Mouse (Mus musculus) adrenal gland, postnatal 25 days (tissue): ENCODE measurements at regions not wholly inside any gene's neighbourhood (a gene's known extent, or its start where the extent isn't known, plus 50 kb on each side); places are given as distances from the start of the nearest gene placed in this dataset.
"Not testable (repeated sequence)": the region's sequence is repeated elsewhere in the genome, so short reads cannot be mapped to it uniquely, and the experiment has no call there.

Experiments used
- DNase-seq: peaks from one replicate; pipeline ENCODE4 v3.0.0; 2021; ENCODE audit warnings: mixed read lengths

DNA sequence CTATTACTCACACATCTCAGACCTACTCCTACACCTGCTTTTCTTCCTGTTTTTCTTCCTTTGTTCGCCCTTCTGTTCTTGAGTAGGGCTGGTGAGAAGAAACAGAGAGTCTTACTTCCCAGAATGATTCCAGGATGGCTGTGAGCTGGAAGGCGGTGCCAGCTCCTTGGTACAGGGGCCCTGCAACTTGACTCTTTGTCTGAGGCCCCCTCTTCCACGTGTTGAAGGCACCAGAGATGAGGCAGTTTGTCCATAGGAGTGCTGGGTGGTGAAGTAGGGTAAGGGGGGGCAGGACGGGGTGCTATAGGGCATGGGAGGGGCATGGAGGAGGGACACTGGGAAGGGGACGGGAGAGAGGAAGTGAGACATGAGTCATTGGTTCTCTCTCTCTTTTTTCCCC is 60.8 kb downstream of the Dmrta2 start:
- no peak for DNase-seq

DNA sequence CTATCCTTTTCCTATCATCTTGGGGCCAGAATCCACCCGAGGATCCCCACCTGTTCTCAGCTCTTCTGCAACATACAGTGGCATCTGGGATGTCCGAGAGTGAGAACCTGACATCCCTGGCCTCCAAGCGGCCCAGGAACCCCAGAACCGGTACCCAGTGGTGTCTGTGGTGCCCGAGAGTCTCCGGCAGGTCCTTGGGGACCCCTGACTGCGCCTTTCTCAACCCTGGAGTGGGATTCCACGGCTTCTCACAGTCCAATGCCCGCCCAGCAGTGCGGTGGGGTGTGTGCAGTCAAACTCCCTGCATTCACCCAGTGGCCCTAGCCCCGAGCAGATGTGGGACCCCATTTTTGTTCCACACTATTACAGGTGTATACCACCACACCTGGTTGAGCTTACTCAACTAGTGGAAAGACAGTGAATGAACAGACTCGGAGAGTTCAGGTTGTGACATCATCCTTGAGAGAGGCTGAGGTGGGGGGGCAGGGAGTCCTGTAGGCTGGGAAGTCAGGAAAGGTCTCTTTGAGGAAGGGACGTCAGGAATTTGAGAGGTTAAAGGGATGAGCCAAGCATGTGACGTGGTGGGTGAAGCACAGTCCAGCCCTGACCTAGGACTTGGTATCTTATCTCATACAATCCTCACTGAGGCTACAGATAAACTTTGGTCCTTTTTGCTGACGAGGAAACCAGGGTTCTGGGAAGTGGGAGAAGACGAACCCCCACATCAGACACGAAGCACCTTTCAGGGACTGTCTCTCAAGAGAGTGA is 67.2 kb downstream of the Dmrta2 start:
- no peak for DNase-seq

DNA sequence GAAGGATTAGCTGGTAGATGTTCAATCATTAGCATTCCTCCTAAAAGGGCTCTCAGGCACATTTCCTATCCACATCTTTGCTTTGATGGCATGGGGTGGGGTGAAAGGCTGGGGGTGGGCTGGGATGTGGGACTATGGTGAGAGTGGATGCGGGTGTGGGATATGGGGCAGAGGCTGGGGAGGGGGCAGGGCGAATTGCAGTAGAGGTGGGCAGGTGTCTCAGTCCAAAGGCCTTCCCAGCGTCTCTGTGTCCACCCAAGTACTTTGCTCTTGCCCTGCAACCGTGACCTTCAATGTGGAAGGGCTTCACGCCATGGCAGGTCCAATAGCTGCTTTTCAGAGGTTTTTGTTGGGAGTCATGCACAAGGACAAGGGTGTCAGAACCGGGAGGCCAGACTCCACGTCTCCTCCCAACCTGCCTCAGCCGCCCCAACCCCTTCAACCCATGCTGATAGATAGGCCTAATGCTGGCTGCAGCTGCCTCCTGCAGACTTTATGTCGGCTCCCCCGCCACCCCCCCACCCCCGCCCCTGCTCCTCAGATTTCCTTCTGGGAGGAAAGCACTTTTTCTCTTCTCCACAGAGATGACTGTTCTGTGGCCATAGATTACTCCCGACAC is 67.9 kb downstream of the Dmrta2 start:
- no peak for DNase-seq

DNA sequence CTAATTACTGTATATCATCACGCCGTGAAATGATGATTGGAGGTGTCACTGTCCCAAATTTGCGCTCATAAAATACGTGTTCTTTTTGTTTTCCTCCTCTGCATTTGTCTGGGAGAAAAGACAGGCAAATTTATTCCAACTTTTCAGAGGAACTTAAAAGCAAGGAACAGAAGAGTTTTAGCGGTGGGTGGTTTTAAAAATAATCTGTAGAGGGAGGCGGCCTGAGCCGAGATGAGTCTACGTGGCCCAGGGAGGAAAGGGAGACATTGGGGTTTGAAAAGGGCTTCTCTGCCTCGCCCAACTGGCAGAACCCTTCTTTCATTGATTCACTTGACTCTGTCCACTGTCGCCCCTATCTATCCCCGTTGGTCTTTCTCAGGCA is 68.4 kb downstream of the Dmrta2 start:
- DNase-seq = no peak

DNA sequence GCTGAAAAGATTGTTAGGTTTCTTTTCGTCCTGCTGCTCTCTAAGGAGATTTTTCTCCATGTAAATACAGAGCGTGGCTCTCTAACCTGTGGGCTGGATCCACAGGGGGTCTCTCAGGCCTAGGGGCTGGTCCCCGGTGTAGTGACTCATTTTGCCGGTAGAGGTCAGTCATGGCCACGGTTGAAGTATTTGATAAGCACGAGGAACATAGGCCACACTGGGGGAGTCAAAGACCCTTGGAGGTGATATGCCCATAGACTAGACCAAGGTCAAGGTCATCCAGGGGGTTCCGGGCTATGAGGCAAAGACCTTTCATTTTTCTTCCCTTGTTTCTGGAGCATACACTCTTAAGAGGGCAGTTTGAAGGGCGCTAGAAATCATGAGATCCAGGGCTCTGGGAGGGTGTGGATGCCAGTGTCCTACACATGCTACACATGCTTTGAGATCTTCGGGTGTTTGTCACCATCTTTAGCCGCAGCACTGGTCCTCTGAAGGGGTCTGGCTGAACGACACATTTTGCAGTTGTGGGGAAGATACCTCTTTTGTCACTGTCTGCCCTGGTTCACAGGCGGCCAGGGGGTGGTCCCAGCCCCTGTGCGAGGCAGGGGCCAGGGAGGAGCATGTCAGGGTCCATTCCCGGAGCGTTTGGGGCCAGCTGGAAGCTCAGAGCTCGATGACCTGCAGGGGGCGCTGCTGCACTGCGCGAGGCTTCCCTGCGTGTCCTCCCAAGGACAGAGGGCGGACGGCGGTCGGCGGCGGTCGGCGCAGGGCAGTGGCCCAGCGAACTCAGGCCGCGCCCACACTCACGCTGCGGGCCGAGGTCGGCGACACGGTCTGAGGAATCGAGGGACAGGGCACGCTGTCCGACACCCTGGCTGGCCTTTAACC is 72.8 kb downstream of the Dmrta2 start:
- peak; percentile 92 for DNase-seq

DNA sequence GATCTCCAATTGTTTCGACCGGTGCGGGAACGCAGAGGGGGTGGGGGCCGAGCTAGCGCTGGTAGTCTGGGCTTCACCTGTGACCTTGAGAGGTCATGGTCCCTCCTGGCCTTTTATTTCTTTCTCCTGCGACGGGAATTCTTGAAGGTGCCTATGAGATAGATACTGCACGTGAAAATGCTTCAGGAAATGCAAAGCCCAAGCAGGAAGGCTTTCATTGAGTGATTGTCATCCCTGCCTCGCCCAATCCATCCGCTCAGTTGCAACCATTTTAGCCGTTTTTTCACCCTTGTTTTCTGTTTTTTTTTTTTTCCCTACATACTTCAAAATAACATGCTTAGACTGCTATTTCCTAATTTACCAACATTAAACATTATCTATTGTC is 73.4 kb downstream of the Dmrta2 start:
- DNase-seq = no peak

DNA sequence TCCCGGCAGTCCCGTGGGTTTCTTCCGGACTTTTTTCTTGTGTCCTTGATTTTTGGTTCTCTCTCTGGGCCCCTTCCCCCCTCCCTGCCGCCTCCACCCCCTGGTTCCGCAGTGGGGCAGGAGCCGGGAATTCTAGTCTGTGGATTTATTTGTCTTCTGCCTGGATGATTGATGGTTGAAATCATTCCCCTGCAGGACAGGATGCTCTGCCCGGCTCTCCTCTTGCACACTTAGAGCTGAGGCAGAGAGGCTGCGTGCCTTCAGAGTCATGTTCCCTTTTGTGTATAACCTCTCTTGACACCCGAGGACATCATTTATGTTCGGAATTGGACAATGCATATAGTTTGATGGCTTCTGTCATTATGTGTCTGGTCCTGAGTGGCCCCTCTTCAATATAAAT is 74.0 kb downstream of the Dmrta2 start:
- DNase-seq = no peak

DNA sequence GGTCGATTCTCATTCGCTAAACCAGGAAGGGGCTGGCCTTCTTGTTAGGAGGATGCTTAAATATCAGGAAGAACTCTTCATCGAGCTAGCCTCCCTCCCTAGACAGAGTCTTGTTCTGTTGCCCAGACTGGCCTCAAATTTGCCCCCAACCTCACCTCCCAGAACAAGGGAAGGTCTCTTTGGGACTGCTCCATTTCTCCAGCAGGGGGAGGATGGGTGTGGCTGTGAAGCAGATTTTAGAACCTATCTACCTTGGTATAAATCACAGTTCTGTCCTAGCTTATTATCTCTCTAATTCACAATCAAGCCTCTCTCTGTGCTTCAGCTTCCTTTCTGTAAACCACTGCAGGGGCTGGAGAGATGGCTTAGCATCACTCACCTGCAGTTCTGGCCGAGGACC is 75.1 kb downstream of the Dmrta2 start:
- DNase-seq = no peak

DNA sequence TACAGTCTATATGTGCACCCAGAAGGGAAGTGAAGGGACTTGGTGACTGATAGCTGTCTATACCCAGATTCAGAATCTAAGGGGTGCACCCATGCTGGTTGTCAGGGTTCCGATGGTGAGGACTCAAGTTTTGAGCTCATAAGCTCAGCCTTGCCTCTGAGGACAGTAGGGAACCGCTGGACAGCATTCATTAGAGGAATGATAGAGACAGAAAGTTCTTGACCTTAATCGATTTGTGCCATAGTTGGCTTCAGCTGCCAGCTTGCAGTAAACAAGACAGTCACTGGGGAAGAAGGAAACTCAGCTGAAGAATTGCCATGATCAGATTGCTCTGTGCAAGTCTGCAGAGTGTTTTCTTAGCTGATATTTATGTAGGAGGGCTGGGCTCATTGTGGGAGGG is 96.0 kb downstream of the Dmrta2 start:
- DNase-seq = no peak

DNA sequence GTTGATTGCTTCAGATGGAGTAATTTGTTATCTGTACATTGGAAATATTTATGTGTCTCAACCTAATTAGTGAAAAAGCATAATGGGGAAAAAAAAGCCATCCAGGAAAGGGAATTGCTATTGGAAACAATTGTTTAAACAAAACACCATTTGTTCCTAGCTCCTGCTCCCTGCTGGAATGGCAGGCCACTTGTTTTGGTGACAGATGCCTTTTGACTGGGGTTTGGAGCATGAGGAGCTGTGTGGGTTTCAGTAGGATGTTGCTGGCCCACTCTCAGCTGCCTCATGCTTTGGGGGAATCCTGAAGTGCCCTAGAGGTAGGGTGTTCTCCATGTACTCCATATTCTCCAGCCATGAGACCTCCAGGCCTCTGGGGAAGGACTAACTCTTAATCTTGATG is 105.5 kb downstream of the Dmrta2 start:
- no peak for DNase-seq

DNA sequence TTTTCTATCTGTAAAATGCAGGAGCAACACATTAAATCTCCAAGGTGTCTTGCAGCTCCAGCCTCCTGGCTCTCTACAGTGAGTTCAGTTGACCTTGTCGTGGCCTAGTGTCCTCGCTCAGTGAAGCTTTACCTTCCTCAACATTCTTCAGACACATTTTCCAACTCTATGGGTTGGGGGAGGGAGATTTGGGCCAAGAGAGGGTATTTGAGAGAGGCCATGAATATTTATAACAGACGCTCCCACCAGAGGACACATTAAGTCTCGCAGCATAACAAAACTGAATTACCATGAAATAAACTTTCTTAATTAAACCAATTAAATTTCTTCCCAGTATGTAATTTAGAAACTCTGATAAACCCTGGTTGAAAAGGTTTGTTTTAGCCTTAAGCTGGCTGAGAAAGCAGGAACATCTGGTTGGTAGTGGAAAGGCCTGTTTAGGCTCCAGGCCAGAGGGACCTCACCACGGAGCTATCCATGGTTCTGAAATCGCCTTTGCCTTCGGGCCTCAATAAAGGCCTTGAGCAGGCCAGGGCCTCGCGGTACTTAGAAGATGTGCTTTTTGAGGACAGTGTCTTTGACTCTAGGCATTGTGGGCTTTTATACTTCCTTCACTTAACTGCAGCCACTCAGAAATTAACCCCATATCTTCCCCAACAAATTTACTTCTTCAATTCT is 109.9 kb downstream of the Dmrta2 start:
- DNase-seq = peak; percentile 57

DNA sequence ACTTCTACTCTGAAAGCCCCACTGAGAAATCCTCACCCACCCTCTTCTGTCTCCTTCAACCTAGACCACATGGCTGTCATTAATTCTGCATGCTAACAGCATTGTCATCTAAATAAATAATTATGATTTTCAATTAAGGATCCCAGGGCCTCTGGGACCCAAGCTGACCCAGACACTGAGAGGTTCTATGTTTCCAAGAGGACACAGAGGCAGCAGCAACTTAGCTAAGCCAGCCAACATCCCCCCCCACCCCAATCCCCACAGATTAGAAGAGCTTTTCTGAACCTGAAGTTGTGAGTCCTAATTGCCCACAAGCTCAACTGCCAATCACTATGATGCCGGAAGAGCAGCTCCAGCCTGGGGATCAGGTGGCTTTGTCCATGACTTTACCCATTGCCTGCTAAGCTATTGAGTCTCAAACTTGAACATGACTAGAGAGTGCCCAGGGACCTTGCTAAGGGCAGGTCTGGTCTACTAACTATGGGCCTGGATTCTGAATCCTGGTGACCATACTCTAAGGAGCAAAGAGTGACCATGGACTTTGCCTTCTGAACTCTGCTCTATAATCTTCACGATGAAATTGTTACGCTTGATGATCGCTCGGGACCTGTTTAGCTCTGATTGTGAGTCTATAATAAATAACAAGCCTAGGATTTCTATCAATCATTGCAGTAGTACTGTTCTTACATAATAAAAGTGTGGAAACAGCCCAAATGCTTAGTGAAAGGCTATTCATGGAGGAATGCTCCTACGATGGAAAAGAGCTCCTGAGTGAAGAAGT is 115.4 kb downstream of the Dmrta2 start:
- DNase-seq = no peak

DNA sequence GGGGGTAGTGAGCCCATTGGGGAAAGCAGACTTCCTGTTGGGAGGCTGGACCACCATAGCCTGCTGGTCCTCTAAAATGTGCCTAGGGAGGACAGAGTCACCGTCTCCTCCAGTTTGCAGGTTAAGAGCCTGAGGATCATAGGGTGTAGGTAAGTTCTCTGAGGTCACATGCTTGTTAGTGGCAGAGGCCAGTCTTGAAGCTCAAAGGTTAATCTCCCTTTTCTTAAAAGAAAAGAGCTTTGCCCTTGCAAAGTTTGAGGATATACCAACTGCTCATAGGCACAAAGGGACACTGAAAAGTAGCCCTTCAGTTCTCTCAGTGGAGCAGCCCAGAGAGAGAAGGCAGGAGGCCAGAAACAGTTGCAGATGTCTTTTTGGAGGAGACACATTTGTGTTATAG is 116.7 kb downstream of the Dmrta2 start:
- DNase-seq = no peak

DNA sequence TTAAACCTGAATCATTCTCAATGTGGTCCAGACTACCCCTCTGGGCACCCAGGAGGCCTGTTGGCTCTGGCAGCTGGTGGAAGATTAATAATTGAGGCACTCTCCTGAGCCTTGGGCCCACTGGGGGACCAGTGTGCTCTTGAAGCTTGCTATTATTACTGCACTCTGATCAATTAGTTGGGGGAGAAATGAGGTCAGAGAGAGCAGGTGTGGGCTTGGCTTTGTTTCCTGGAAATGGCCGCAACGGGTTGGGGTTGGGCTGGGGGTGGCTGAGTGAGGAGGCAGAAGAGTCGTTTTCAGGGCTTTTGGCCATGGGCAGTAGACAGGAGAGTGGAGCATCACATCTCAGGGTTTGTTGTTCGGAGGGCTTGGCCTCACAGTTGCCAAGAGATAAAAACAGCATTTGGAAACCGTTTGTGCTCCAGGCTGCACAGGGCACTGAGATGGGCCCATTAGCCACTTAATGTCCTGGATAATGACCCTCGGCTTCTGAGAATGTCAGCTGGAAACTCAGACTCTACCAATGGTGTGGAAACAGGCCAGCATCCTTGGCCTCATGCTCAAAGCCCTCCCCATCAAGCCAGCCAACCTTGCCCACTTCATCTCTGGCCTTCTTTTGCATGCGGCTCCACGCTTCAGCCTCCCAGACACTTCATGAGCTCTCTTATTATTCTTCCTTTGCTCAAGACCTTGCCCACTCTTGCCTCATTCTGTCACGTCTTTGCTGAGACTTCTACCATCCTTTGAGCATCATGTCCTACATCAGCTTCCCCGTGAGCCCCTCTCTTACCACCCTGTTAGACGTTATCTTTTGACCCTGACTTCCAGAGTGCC is 118.1 kb downstream of the Dmrta2 start:
- no peak for DNase-seq

DNA sequence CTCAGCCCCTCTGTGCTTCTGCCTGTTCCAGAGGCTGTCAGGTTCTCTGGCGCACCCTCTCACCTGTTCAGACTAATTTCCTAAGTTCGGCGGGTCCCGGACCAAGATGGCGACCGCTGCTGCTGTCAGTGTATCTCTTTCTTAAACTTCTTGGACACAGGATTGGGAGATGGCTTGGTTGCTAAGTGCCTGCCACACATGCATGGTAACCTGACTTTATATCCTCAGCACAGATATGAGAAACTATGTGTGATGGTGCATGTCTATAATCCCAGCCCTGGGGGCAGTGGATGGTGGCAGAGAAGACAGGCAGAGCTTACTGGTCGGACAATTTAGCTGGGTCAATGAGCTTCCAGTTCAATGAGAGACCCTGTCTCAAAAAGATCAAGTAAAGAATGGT is 126.3 kb downstream of the Dmrta2 start:
- not testable (repeated sequence) for DNase-seq

DNA sequence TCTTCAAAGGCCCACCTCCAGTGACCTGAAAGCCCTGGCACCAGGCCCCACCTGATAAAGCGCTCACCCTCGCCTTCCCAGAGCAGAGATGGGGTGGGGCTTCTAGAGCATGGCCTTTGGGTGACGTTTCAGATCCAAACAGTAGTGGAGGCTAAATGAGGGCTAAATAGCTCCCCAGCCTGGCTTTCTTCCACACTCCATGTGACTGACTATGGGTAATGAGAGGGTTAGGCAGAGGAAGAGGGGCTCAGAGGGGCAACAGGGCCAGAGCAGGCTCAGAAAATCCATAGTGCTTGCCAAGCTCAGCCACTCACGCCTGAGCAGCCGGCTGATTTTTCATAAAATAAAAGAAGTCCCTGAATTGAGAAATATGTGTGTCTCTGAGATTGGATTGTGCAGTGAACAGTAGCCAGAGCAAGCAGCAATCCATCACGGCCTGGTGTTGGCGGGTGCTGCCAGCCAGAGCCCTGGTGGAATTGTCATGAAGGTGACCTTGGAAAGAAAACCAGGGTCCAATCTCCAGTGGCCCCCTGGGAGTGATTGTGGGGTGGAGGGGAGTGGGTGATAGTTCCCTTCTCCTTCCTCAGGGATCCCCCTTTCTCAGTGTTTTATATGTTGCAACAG is 128.9 kb downstream of the Dmrta2 start:
- no peak for DNase-seq

DNA sequence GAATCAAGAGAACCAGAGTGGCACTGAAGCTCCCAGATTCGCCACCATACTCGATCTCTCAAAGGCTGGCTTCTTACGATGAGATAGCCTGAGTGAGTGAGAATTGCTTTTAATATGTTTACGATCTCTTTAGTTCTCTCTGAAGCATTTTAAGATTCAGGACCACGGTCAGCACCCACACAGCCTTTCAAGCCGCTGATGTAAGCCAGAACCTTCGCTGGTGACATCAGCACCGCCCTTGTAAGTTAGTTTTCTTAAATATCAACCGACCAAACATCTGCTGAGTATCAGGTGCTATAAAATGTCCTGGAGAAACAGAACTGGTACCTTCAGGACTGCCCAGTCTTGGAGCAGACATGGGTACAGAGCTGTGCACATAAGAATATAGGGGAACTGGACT is 141.6 kb downstream of the Dmrta2 start:
- DNase-seq = no peak

DNA sequence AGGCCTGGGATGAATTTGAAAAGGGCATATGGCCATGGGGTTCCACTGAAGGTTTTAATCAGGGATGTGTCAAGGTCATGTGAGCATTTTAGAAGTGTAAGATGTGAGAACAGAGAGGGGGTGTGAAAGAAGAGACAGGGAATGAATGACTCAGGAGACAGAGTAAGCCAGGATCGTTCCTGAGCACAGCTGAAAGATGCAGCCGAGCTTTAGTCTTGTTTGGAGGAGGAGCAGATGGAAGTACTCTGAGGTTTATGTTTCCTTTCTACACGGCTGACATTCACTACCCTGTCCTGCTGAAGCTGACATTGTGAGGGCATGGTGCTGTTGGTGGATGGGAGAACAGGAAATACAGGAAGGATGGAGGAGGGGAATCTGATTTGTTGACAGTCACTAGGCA is 142.0 kb downstream of the Dmrta2 start:
- DNase-seq = no peak

DNA sequence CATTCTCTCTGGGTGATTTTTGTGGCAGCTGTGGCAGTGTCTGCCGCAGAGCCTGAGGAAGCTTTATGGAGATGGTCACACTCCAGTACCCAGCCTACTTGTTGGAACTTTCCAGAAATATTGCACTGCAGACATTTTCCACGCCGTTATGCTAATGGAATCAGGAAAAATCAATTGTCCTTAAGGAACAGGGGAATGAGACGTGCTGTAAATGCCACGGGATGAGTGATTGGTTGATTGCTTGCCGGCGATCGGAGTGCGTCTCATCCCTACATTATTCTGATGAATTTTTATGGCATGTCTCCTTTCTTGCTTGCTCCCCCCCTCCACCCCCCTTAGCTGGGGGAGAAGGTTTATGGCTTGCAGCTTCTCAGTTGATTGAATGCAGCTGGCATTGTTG is 142.9 kb downstream of the Dmrta2 start:
- no peak for DNase-seq

DNA sequence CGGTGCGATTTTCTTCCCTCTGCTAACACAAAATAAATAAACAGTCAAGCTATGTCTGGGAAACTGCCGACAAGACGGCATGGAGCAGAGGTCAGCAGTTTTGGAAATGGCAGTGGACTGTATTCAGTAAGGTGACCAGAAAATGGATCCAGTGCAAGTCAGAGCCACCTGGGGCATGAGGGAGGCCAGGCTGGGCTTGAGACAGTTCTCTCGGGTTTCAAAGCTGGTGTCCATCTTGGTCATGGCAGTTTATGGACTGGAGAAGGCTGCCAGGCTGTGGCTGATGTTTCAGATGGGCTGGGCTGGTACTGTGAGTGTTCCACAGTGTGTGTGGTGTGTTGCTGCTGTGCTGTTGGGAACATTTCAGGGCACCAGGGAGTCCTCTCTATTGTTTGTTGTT is 143.6 kb downstream of the Dmrta2 start:
- DNase-seq = no peak
